Mouse (Mus musculus) heart, adult 18-20 months (tissue): ENCODE data around the gene Chdh. TPM values are rescaled to one million over a fixed set of nuclear protein-coding genes. Genes with fewer than 3 reads are reported as not detected.

Source experiments
- DNase-seq, 2 experiments: peaks; one replicate each; pipeline ENCODE4 v3.0.0; 2021 to 2022; ENCODE audit warnings: mixed read lengths in 1 of 2
- microRNA-seq, 2 experiments: library from miRNA; unstranded; fragments of <30 nt; microRNA quantifications; one replicate each; pipeline ENCODE4 v1.2.0; 2022
- total RNA-seq, 2 experiments: library from RNA; stranded (reverse); gene quantifications; 2 replicates each; pipeline ENCODE4 v1.2.3; 2021

Gene Chdh
- total RNA-seq, 2 experiments from 2014 or later, result 0.57 to 1.6 TPM

- DNase-seq, result no peak
Measured at GRCm38 (mm10) chr14:30056031-30056766, 47.4 kb downstream of the Chdh start.

- DNase-seq, result no peak
Measured at GRCm38 (mm10) chr14:30064864-30065263, 56.0 kb downstream of the Chdh start.

- DNase-seq, result no peak
Measured at GRCm38 (mm10) chr14:30066752-30067151, 57.9 kb downstream of the Chdh start.

GRCm38 (mm10) chr14:30068566-30068965 is 59.7 kb downstream of the Chdh start:
- no peak for DNase-seq

GRCm38 (mm10) chr14:30075268-30075887 is 66.6 kb downstream of the Chdh start:
- DNase-seq, result no peak

GRCm38 (mm10) chr14:30078115-30078808 is 69.4 kb downstream of the Chdh start:
- DNase-seq, result no peak

GRCm38 (mm10) chr14:30079729-30080128 is 70.9 kb downstream of the Chdh start:
- DNase-seq, result no peak

Small RNA genes within 50 kb of the gene (microRNA-seq; reads per million reads assigned to microRNA genes)
- gene Mir6947, result 0 reads per million in 2 experiments

Other genes starting within 250 kb of the Chdh start
- gene Selenok, start 40.7 kb upstream of the Chdh start, total RNA-seq, result 10 to 100 TPM; 86.6 to 94.6 TPM
- gene Actr8, start 30.7 kb upstream of the Chdh start, total RNA-seq, result 10 to 100 TPM; 37.7 to 40.7 TPM
- gene Il17rb, start 127 bp upstream of the Chdh start, total RNA-seq, result under 1 TPM in 1 of 2 experiments, not detected in 1; 0.36 TPM